Mouse (Mus musculus) limb, embryonic 10.5 days (tissue): ENCODE measurements around the gene Ttc7b. TPM values are rescaled to one million over a fixed set of nuclear protein-coding genes. Genes with fewer than 3 reads are reported as not detected.

Source experiments
- DNase-seq: peaks from one replicate; pipeline ENCODE4 v3.0.0-alpha.2; 2017; ENCODE audit warnings: low spot score
- H3K27ac ChIP-seq: fragments of 300-500 bp; sonication (generic); 2 replicates; pipeline ENCODE4 v1.5.1; 2016; ENCODE audit warnings: mild to moderate bottlenecking
- H3K27me3 ChIP-seq: fragments of 300-500 bp; sonication (generic); 2 replicates; pipeline ENCODE4 v1.6.1; 2016; ENCODE audit warnings: low read depth, mild to moderate bottlenecking; ENCODE audit not compliant: poor library complexity, severe bottlenecking
- H3K36me3 ChIP-seq: fragments of 300-500 bp; sonication (generic); 2 replicates; pipeline ENCODE4 v1.6.1; 2016; ENCODE audit warnings: mild to moderate bottlenecking, moderate library complexity
- H3K4me1 ChIP-seq: fragments of 300-500 bp; sonication (generic); 2 replicates; pipeline ENCODE4 v1.6.1; 2016
- H3K4me3 ChIP-seq: fragments of 300-500 bp; sonication (generic); 2 replicates; pipeline ENCODE4 v1.5.1; 2016; ENCODE audit warnings: mild to moderate bottlenecking, moderate library complexity
- H3K9me3 ChIP-seq: fragments of 300-500 bp; sonication (generic); replicated peaks from 2 replicates; pipeline ENCODE4 v1.6.1; 2016; ENCODE audit warnings: mild to moderate bottlenecking
- WGBS: fragments of 180-500 bp; shearing (Covaris S2); methylation state at CpG from one replicate; pipeline ENCODE4 v1.1.7; 2016; 5-methylcytosine and 5-hydroxymethylcytosine counted together
- polyA plus RNA-seq: library from polyadenylated mRNA; unstranded; fragments of >200 nt; fragmentation: Nextera tagmentation; extraction: Ambion mirVana; gene quantifications from 2 replicates; pipeline ENCODE4 v1.2.1, GENCODE M21; 2016

The Ttc7b gene
- polyA plus RNA-seq, 1 experiment from 2014 or later, result 4.3 TPM

GRCm38 (mm10) chr12:100437862-100438261 lies 82.8 kb downstream of the Ttc7b start:
- H3K27ac ChIP-seq, result no peak overlapping the region
- 93% methylated on average over 5 of the region's 5 CpGs for WGBS
- 0 out of 2 replicates have a peak, but pooled peaks cover 5% of the 10 kb centered on the region for H3K4me1 ChIP-seq
- no peak overlapping the region for H3K4me3 ChIP-seq
- H3K9me3 ChIP-seq, result no peaks in the 10 kb centered on the region
- no peaks in the 10 kb centered on the region for H3K27me3 ChIP-seq
- peaks cover 13% of the 10 kb centered on the region for H3K36me3 ChIP-seq
- DNase-seq, result no peak

GRCm38 (mm10) chr12:100435763-100436162 lies 84.9 kb downstream of the Ttc7b start:
- 0 out of 2 replicates have a peak, but pooled peaks cover 5% of the 10 kb centered on the region for H3K4me1 ChIP-seq
- no peak for DNase-seq
- no peaks in the 10 kb centered on the region for H3K27me3 ChIP-seq
- no peak overlapping the region for H3K4me3 ChIP-seq
- no peak overlapping the region for H3K27ac ChIP-seq
- no peaks in the 10 kb centered on the region for H3K9me3 ChIP-seq
- 93% methylated on average over 1 of the region's 1 CpGs for WGBS
- H3K36me3 ChIP-seq, result peaks cover 4% of the 10 kb centered on the region; the same call in 1 of the 2 replicates

- 92% methylated on average over 6 of the region's 6 CpGs for WGBS
- peaks cover 2% of the 10 kb centered on the region; the same call in 1 of the 2 replicates for H3K4me1 ChIP-seq
- H3K4me3 ChIP-seq, result no peak overlapping the region
- DNase-seq, result no peak
- no peaks in the 10 kb centered on the region for H3K36me3 ChIP-seq
- no peak overlapping the region for H3K27ac ChIP-seq
- H3K9me3 ChIP-seq, result no peaks in the 10 kb centered on the region
- no peaks in the 10 kb centered on the region for H3K27me3 ChIP-seq
Measured at GRCm38 (mm10) chr12:100431830-100432229, 88.8 kb downstream of the Ttc7b start.

- Histone ChIP-seq H3K27ac (no peak overlapping the region), H3K36me3 (no peaks in the 10 kb centered on the region), H3K27me3 (no peaks in the 10 kb centered on the region), H3K9me3 (no peaks in the 10 kb centered on the region), H3K4me1 (peaks cover 19% of the 10 kb centered on the region), H3K4me3 (no peak overlapping the region)
- DNase-seq, result no peak
- WGBS, result 95% methylated on average over 6 of the region's 6 CpGs
Measured at GRCm38 (mm10) chr12:100429414-100430114, 91.1 kb downstream of the Ttc7b start.

- no peak for DNase-seq
- H3K36me3 ChIP-seq, result no peaks in the 10 kb centered on the region
- H3K4me1 ChIP-seq, result peaks cover 19% of the 10 kb centered on the region
- H3K27ac ChIP-seq, result no peak overlapping the region
- no peaks in the 10 kb centered on the region for H3K9me3 ChIP-seq
- H3K27me3 ChIP-seq, result no peaks in the 10 kb centered on the region
- H3K4me3 ChIP-seq, result no peak overlapping the region
- WGBS, result 89% methylated on average over 4 of the region's 4 CpGs
Measured at GRCm38 (mm10) chr12:100428183-100428582, 92.4 kb downstream of the Ttc7b start.

- Histone ChIP-seq H3K9me3 (no peaks in the 10 kb centered on the region), H3K4me3 (no peak overlapping the region), H3K36me3 (no peaks in the 10 kb centered on the region), H3K4me1 (peaks cover 19% of the 10 kb centered on the region), H3K27ac (no peak overlapping the region), H3K27me3 (no peaks in the 10 kb centered on the region)
- no peak for DNase-seq
- 72% methylated on average over 4 of the region's 4 CpGs for WGBS
Measured at GRCm38 (mm10) chr12:100426212-100426611, 94.4 kb downstream of the Ttc7b start.

- H3K4me3 ChIP-seq, result no peak overlapping the region
- 97% methylated on average over 6 of the region's 6 CpGs for WGBS
- peaks cover 19% of the 10 kb centered on the region for H3K4me1 ChIP-seq
- no peaks in the 10 kb centered on the region for H3K36me3 ChIP-seq
- no peaks in the 10 kb centered on the region for H3K9me3 ChIP-seq
- no peak for DNase-seq
- H3K27me3 ChIP-seq, result no peaks in the 10 kb centered on the region
- H3K27ac ChIP-seq, result peak overlapping the region; percentile 30; the same call in 1 of the 2 replicates
Measured at GRCm38 (mm10) chr12:100425028-100425427, 95.6 kb downstream of the Ttc7b start.

- DNase-seq, result no peak
- Histone ChIP-seq H3K4me3 (no peak overlapping the region), H3K27ac (no peak overlapping the region), H3K27me3 (no peaks in the 10 kb centered on the region), H3K36me3 (no peaks in the 10 kb centered on the region), H3K4me1 (peaks cover 19% of the 10 kb centered on the region), H3K9me3 (no peaks in the 10 kb centered on the region)
- 84% methylated on average over 6 of the region's 6 CpGs for WGBS
Measured at GRCm38 (mm10) chr12:100422286-100422820, 98.3 kb downstream of the Ttc7b start.

GRCm38 (mm10) chr12:100421538-100421937 lies 99.1 kb downstream of the Ttc7b start:
- WGBS, result 64% methylated on average over 6 of the region's 6 CpGs
- Histone ChIP-seq H3K4me1 (peaks cover 14% of the 10 kb centered on the region), H3K4me3 (no peak overlapping the region), H3K27ac (no peak overlapping the region), H3K9me3 (no peaks in the 10 kb centered on the region), H3K27me3 (no peaks in the 10 kb centered on the region), H3K36me3 (no peaks in the 10 kb centered on the region)
- no peak for DNase-seq

GRCm38 (mm10) chr12:100420903-100421302 lies 99.7 kb downstream of the Ttc7b start:
- Histone ChIP-seq H3K4me1 (peaks cover 8% of the 10 kb centered on the region), H3K27ac (no peak overlapping the region), H3K9me3 (no peaks in the 10 kb centered on the region), H3K4me3 (no peak overlapping the region), H3K27me3 (no peaks in the 10 kb centered on the region), H3K36me3 (0 out of 2 replicates have a peak, but pooled peaks cover under 1% of the 10 kb centered on the region)
- WGBS, result 92% methylated on average over 6 of the region's 6 CpGs
- DNase-seq, result no peak

GRCm38 (mm10) chr12:100419946-100420874 lies 100.4 kb downstream of the Ttc7b start:
- no peak overlapping the region for H3K4me3 ChIP-seq
- peaks cover 5% of the 10 kb centered on the region; the same call in 1 of the 2 replicates for H3K4me1 ChIP-seq
- H3K27ac ChIP-seq, result no peak overlapping the region
- H3K27me3 ChIP-seq, result no peaks in the 10 kb centered on the region
- 0 out of 2 replicates have a peak, but pooled peaks cover 5% of the 10 kb centered on the region for H3K36me3 ChIP-seq
- H3K9me3 ChIP-seq, result no peaks in the 10 kb centered on the region
- WGBS, result 85% methylated on average over 9 of the region's 9 CpGs
- DNase-seq, result no peak

- no peak overlapping the region for H3K4me3 ChIP-seq
- H3K36me3 ChIP-seq, result peaks cover 25% of the 10 kb centered on the region
- no peak for DNase-seq
- WGBS, result 64% methylated on average over 6 of the region's 6 CpGs
- no peaks in the 10 kb centered on the region for H3K27me3 ChIP-seq
- no peaks in the 10 kb centered on the region for H3K9me3 ChIP-seq
- 0 out of 2 replicates have a peak, but pooled peaks cover 3% of the 10 kb centered on the region for H3K4me1 ChIP-seq
- no peak overlapping the region for H3K27ac ChIP-seq
Measured at GRCm38 (mm10) chr12:100415802-100416201, 104.8 kb downstream of the Ttc7b start.
